Mouse (Mus musculus): ENCODE measurements around the gene Spg20. TPM values are rescaled to one million over a fixed set of nuclear protein-coding genes. Genes with fewer than 3 reads are reported as not detected.
A peak's percentile ranks its signal among the peaks of the same experiment; 100 is the strongest.

Gene Spg20
- total RNA-seq, 2 experiments from 2014 or later, result 32.6 to 36.9 TPM

DNA sequence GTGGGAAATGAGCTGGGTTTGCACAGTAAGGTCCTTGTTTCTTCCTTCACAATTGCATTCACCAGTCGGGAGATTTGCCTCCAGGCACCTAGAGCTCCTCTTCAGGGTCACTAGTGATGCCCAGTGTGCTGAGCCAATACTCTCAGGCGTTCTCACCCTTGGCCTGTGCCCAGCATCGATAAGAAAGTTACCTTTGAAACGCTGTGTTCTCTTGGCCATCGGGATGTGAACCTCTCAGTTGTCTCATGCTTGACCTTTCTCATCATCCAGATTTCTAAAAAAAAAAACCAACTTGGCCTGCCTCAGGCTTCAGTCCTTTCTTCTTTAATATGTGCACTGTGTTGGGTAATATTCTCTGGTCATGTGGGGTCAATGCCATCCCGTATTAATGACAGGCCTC is 34.5 kb downstream of the Spg20 start:
- no peak for DNase-seq (ENCODE audit: low spot score)

DNA sequence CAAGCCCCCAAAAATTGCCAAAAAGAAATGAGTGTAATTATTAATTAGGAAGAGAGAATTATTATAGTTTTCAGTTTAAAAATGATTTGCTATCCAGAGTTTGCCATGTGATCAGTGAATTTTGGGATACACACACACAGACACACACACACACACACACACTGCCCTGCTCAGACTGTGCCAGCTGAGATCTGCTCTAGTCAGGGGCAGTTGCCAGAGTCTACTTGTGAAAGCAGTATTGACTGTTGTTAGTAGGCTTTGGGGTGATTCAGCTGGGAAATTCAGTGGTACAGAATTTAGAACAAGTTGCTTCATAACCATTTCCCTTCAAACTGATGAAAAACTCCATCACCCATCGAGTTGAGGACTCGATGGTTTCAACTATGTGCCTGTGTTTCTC is 35.2 kb downstream of the Spg20 start:
- no peak for DNase-seq (ENCODE audit: low spot score)

DNA sequence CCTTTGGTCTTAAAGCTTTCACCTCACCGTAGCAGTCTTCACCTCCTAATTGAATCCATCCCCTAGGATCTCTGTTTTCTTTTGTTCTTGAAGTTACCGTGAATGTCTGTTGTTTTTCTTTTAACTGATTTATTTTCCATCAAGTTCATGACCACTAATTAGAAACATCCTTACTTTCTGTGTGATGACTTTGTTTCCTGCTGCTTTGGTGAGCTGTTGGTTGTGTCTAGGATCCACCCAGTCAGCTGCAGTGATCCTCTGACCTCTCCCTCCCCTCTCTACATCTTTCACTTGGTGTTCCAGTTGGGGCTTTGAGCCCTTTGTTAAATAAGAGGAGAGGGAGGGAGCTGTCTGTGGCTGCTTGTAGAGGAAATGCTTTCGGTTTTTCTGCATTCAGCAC is 36.2 kb downstream of the Spg20 start:
- DNase-seq (ENCODE audit: low spot score), result no peak

DNA sequence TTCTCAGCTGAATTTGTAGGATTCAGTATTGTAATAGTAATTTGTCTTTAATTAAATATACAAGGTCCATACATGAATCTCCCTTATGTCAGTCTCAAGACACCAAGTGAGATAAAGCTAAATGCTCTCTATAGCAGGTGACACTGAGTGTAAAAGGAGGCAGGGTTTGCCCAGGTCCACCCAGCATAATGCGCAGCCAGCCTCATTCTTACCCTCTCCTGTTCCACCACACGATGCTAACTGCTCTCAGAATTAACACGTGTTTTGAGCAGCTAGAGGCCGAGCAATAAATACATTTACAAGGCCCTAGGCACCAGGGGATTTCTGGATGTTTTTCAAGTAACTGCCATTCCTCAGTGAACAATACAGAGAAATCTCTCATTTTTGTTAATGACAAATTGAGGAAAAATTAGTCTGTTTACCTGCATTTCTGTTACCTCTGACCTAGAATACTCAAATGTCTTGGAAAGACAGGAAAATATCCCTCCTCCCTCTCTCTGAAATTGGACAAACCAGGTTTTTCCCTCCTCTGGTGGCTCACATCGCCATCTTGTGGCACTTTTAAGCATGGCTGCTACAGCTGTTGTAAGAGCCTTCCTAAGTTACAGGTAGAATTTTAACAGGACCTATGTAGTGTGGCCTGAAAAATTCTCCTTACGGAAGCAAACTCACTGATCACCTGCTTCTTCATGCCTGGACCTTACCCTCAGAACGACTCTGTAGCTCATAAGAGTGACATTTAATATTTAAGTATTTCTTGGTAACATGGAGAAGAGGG is 39.9 kb downstream of the Spg20 start:
- peak; percentile 45 for DNase-seq (ENCODE audit: low spot score)

DNA sequence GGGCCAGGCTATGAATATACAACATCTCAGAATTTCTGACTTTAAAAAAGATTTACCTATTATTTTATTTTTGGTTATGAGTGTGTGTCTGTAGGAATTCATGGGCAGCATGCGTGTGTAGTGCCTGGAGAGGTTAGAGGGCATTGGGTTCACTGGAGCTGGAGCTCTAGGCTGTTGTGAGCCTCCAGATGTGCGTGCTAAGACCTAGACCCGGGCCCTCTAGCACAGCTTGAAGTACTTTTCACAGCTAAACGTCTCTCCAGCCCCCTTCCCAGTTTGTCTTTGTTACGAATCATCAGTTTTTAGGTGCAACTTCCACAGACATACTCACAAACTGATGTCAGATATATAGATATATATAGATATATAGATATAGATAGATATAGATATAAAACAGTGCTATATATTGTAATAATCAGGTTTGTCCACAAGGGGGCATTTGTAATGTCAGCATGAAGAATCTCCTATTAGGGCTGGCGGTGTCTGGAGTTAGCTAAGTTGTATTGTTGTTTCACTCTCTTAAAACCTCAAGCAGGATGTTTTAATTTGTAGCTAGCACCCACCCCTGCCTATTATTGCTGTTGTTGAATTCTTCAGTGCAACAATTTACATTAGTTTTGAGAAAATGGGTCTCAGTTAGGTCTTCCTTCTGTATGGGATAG is 40.9 kb downstream of the Spg20 start:
- no peak for DNase-seq (ENCODE audit: low spot score)

DNA sequence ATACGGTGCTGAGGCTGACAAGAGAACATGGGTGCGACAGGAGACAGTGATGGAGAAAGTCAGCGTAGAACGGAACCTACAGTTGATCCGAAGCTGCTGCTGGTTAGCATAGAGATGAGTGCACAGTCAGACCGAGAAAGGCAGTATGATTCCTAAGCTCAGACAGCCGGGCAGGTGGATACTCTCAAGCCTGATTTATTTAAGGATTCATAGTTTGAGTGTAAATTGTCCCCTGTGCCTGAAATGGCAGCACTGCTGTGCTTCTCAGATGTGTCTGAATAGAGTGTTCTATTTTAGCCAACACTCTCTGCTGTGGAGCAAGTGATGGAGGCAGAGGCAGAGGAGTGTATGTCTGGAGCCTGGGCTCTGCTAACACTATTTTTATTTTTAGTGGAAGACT is 42.3 kb downstream of the Spg20 start:
- no peak for DNase-seq (ENCODE audit: low spot score)

DNA sequence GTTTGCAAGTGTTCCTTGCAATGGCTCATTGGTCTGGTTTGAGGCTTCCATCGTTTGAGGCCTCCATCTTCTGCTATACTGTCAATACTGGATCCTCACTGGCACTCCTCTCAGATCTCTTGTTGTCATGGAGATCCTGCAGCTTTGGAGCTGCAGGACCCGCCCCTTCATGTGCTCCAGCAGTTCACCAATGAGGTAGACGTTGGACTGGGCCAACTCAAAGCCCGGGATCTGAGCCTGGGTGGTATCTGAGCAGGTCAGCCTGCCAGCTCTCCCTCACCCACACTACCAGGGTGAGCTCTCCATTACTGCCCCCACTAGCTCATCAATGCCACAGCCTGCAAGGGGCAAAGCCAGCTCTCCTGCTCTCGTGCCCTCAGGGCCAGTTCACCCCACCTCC is 45.5 kb downstream of the Spg20 start:
- no peak for DNase-seq (ENCODE audit: low spot score)

DNA sequence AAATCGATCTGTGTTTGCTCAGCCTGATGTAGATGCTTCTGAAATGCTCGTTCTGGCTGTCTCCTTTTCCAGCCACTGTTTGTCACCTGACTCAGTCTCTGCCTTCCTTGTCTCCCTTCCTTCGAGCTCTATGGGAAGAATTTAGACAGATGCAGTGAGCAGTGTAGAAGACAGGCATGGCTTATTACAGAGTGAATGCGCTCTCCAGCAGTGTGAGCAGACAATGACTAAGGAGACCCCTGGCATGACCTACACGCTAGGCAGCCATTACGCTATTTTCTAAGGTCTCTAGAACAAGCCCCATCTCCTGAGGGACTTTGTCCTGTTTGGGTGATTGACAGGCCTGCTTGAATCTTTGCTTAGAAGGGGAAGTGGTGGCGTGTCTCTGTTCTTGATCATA is 49.2 kb downstream of the Spg20 start:
- no peak for DNase-seq (ENCODE audit: low spot score)

DNA sequence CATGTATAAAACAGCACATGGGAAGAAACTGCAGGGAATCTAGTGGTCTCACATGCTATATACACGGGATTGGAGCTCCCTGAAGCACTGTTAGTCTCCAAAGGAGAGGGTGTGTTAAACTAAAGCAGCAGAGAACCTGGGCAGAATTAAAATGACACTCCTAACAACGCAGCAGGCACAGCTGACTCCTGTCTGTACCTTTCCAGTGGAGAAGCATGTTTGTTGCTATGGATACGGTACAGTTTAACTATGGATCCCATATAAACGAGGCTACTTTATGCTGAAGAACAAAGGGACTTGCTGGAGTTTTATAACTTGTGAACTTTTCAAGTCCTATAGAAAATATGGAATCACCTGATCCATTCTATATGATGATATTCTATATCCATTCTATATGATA is 51.6 kb downstream of the Spg20 start:
- DNase-seq (ENCODE audit: low spot score), result no peak

DNA sequence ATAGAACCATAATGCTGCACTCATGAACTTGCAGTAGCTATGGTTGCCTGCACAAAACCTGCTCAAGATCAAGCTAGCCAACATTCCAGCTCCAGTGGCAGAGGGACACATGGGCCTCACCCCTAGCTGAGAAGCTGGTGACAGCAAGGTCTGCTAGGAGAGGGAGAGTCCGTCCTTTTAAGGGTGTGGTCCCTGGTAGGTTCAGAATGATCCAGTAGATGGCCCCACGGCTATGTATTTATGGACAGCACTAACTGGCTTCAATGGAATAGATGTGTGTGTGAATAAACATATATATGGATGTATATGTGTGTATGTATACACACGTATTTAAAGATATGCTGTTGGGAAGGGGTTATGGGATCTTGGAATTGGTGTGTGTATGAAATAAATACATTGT is 60.6 kb downstream of the Spg20 start:
- DNase-seq (ENCODE audit: low spot score), result no peak

DNA sequence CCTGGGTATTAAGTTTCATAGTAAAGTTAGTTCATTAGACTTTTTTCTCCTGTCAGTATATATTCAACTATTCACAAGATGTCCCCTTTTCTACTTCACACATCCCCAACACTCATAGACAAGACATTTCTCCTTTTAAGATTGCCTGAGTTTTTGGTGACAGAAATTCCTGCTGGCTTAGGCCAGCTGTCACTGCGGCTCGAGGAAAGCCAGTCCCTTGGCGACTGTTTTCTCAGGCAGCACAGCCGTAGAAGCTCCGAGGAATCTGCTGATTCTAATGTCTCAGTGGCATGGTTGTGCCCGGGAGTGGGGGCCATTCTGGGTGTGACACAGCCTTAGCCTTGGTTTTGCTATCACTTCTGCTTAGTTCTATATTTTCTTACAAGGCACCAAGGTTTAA is 65.4 kb downstream of the Spg20 start:
- DNase-seq (ENCODE audit: low spot score), result no peak

DNA sequence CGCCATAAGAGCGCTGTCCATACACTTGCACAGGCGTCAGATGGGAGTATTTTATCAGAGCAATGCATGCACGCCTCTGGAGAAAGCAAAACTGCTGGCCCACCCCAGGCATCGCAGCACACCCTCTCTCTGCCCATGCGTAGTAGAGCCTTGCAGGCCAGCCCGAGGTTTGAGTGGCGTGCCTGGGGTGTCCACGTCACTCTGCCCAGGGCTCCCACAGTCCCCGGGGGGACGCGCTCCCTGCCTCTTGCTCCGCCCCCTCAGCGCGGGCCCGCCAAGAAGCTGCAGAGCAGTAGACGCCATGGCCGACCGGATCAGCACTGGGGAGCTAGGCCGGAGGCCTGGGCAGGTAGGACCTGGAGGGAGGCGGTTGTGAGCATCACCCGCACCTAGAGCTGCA is 69.9 kb downstream of the Spg20 start, which contains the start of gene Sohlh2:
TSS of gene Sohlh2 (plus strand) at position 263 of the 400 bp plus-strand sequence.
- no peak for DNase-seq (ENCODE audit: low spot score)

Small RNA genes lying within 50 kb of the gene (microRNA-seq; reads per million reads assigned to microRNA genes)
- gene Gm22029, result not detected

Other genes with a start within 250 kb of the Spg20 start
- gene Sertm1, start 196.2 kb upstream of the Spg20 start, total RNA-seq (2021), result not detected
- not detected for gene Ccna1, start 56.6 kb upstream of the Spg20 start, total RNA-seq (2021)
- gene Ccdc169, start 25.2 kb downstream of the Spg20 start, total RNA-seq (2021), result not detected
- gene Sohlh2, start 69.9 kb downstream of the Spg20 start, total RNA-seq (2021), result not detected
- 1 to 10 TPM; 1.7 to 3.1 TPM for gene Dclk1, start 130.3 kb downstream of the Spg20 start, total RNA-seq (2021)

Measured in gastrocnemius, adult 18-20 months (tissue).